Mouse (Mus musculus) right cerebral cortex, postnatal 36 days (tissue): ENCODE measurements at regions not wholly inside any gene's neighbourhood (a gene's known extent, or its start where the extent isn't known, plus 50 kb on each side); places are given as distances from the start of the nearest gene placed in this dataset.

Experiments
- DNase-seq, 2 experiments: peaks; one replicate each; pipeline ENCODE4 v3.0.0; 2022; ENCODE audit warnings: low spot score in 2 of 2, mixed read lengths in 1 of 2

GRCm38 (mm10) chr2:61245526-61245925, 282.5 kb upstream of the Rbms1 start:
- DNase-seq: no peak

- DNase-seq: no peak
These were observed 258.7 kb upstream of the Rbms1 start for GRCm38 (mm10) chr2:61221676-61222075.

GRCm38 (mm10) chr2:61221157-61221556, 258.2 kb upstream of the Rbms1 start:
- DNase-seq: no peak

GRCm38 (mm10) chr2:61213951-61214350, 251.0 kb upstream of the Rbms1 start:
- DNase-seq: no peak

GRCm38 (mm10) chr2:61201387-61201786, 238.4 kb upstream of the Rbms1 start:
- no peak for DNase-seq

GRCm38 (mm10) chr2:61193976-61194375, 231.0 kb upstream of the Rbms1 start:
- DNase-seq: no peak

- DNase-seq: no peak
These were observed 219.5 kb upstream of the Rbms1 start for GRCm38 (mm10) chr2:61182424-61182979.

GRCm38 (mm10) chr2:61177801-61178200, 214.8 kb upstream of the Rbms1 start:
- no peak for DNase-seq

GRCm38 (mm10) chr2:61176807-61177206, 213.8 kb upstream of the Rbms1 start:
- no peak for DNase-seq

GRCm38 (mm10) chr2:61173581-61173980, 210.6 kb upstream of the Rbms1 start:
- DNase-seq: no peak

GRCm38 (mm10) chr2:61161336-61161735, 198.3 kb upstream of the Rbms1 start:
- no peak for DNase-seq

- no peak for DNase-seq
These were observed 196.8 kb upstream of the Rbms1 start for GRCm38 (mm10) chr2:61159761-61160160.

- DNase-seq: peak; percentile 2 to 10
These were observed 176.1 kb upstream of the Rbms1 start for GRCm38 (mm10) chr2:61138998-61139631.

GRCm38 (mm10) chr2:61138625-61138997, 175.6 kb upstream of the Rbms1 start:
- no peak for DNase-seq

- no peak for DNase-seq
These were observed 174.4 kb upstream of the Rbms1 start for GRCm38 (mm10) chr2:61137378-61137777.

- DNase-seq: no peak
These were observed 173.9 kb upstream of the Rbms1 start for GRCm38 (mm10) chr2:61136926-61137325.

- no peak for DNase-seq
These were observed 160.2 kb upstream of the Rbms1 start for GRCm38 (mm10) chr2:61123046-61123806.

GRCm38 (mm10) chr2:61121281-61121680, 158.3 kb upstream of the Rbms1 start:
- DNase-seq: no peak

GRCm38 (mm10) chr2:61114620-61115019, 151.6 kb upstream of the Rbms1 start:
- no peak for DNase-seq

- no peak for DNase-seq
These were observed 150.9 kb upstream of the Rbms1 start for GRCm38 (mm10) chr2:61113916-61114315.

- DNase-seq: no peak
These were observed 147.6 kb upstream of the Rbms1 start for GRCm38 (mm10) chr2:61110591-61110990.

- no peak for DNase-seq
These were observed 146.6 kb upstream of the Rbms1 start for GRCm38 (mm10) chr2:61109564-61109963.

GRCm38 (mm10) chr2:61105169-61105568, 142.2 kb upstream of the Rbms1 start:
- no peak for DNase-seq
